Mouse (Mus musculus): ENCODE data around the gene Mpig6b. TPM values are rescaled to one million over a fixed set of nuclear protein-coding genes. Genes with fewer than 3 reads are reported as not detected.
A peak's percentile ranks its signal among the peaks of the same experiment; 100 is the strongest.

The Mpig6b gene
- polyA plus RNA-seq, 1 experiment from 2014 or later: 0.15 TPM

DNA sequence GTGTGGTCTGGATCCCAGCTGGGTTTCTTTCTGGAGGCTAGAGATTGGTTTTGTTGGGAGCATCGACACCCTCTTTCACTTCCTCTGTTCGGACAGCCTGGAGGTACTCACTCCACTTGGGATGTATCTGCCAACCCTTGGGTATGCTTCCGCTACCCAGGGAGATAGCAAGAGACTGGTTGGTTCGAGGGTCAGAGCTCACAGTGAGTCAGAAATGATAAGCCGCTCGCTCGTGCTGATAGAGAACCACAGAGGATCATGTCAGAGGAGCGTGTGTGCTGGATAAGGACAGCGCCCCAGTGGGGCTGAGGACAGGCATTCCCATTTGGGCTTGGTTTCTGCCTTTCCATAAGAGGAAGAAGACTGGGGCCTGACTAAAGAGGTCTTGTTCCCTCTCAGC, 13.8 kb upstream of the Mpig6b start:
- Histone ChIP-seq H3K9me3 (replicated peaks; ENCODE audit: control insufficient read depth, low read length, poor library complexity, severe bottlenecking) (no peaks in the 10 kb centered on the region), H3K9ac (ENCODE audit: low read depth, low read length) (peak overlapping the region; percentile 10; the same call in 1 of the 2 replicates), H3K36me3 (ENCODE audit: control insufficient read depth, insufficient read depth, low read length) (no peaks in the 10 kb centered on the region), H3K27ac (ENCODE audit: low read length) (no peak overlapping the region), H3K4me3 (ENCODE audit: low read depth, low read length) (no peak overlapping the region), H3K27me3 (ENCODE audit: control insufficient read depth, insufficient read depth, low read depth, low read length) (no peaks in the 10 kb centered on the region), H3K4me2 (ENCODE audit: low read length) (no peak overlapping the region), H3K4me1 (ENCODE audit: control insufficient read depth, insufficient read depth, low read length) (no peaks in the 10 kb centered on the region)
- 78% methylated on average over 9 of the region's 9 CpGs for WGBS
- no peak for ATAC-seq

DNA sequence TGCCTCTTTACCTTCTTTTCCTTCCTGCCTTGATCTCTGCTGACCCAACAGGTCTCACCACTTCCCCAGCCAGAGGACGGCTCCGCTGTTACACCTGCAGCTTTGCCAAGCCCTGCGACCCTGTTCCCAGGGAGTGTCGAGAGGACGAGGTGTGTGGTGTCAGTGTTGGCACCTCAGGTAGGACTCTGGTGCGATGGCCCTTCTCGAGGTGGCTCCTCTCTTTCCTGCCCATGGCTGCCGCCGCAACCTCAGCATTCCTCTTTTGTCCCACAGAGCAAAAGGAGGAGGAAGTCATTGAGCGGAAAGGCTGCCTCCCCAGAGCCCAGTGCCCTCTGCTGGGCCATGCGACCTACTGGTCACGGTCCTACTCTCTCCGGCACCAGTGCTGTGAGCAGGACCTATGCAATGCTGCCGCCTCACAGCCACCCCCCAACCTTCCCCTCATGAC, 11.8 kb upstream of the Mpig6b start, which contains the start of gene Ly6g6d:
Gene Ly6g6d, minus strand, starts transcription at position 280 of the 448 bp plus-strand sequence.
- Histone ChIP-seq H3K4me3 (ENCODE audit: low read depth, low read length) (peak within 1 kb of the TSS; percentile 26), H3K9ac (ENCODE audit: low read depth, low read length) (peak within 1 kb of the TSS; percentile 54; the same call in 1 of the 2 replicates), H3K27ac (ENCODE audit: low read length) (no peak within 1 kb of the TSS), H3K9me3 (replicated peaks; ENCODE audit: control insufficient read depth, low read length, poor library complexity, severe bottlenecking) (no peaks in the 10 kb centered on the region), H3K4me1 (ENCODE audit: control insufficient read depth, insufficient read depth, low read length) (no peaks in the 10 kb centered on the region), H3K27me3 (ENCODE audit: control insufficient read depth, insufficient read depth, low read depth, low read length) (no peaks in the 10 kb centered on the region), H3K36me3 (ENCODE audit: control insufficient read depth, insufficient read depth, low read length) (no peaks in the 10 kb centered on the region), H3K4me2 (ENCODE audit: low read length) (peak within 1 kb of the TSS; percentile 46)
- ATAC-seq: peak; percentile 36; the same call in 1 of the 2 replicates
- WGBS: 12% methylated on average over 14 of the region's 14 CpGs

DNA sequence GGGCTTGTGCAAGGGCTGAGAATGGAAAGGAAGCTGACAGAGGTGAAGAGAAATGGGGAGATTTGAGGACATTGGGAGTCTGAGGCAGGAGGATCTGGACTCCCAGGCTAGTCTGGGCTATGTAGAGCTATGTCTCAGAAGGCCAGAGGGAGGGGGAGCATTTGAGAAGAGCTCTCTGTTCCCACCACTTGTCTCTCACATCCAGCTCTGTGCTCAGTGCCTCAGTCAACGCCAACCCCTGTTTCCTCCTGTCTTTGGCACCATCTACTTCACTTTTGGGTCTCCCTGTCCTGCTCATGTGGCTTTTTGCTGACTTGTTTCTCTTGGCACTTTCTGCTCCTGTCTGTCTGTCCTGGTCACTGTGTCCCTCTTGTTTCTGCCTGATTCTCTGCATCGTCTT, 11.3 kb upstream of the Mpig6b start:
- WGBS: 30% methylated on average over 2 of the region's 2 CpGs
- peak overlapping the region; percentile 46 for H3K4me2 ChIP-seq (ENCODE audit: low read length)
- H3K4me1 ChIP-seq (ENCODE audit: control insufficient read depth, insufficient read depth, low read length): no peaks in the 10 kb centered on the region
- H3K4me3 ChIP-seq (ENCODE audit: low read depth, low read length): no peak overlapping the region
- ATAC-seq: no peak
- no peaks in the 10 kb centered on the region for H3K9me3 ChIP-seq (replicated peaks; ENCODE audit: control insufficient read depth, low read length, poor library complexity, severe bottlenecking)
- no peaks in the 10 kb centered on the region for H3K36me3 ChIP-seq (ENCODE audit: control insufficient read depth, insufficient read depth, low read length)
- H3K27ac ChIP-seq (ENCODE audit: low read length): no peak overlapping the region
- 0 out of 2 replicates have a peak overlapping the region, but pooled peaks have one; percentile 5 for H3K9ac ChIP-seq (ENCODE audit: low read depth, low read length)
- no peaks in the 10 kb centered on the region for H3K27me3 ChIP-seq (ENCODE audit: control insufficient read depth, insufficient read depth, low read depth, low read length)

DNA sequence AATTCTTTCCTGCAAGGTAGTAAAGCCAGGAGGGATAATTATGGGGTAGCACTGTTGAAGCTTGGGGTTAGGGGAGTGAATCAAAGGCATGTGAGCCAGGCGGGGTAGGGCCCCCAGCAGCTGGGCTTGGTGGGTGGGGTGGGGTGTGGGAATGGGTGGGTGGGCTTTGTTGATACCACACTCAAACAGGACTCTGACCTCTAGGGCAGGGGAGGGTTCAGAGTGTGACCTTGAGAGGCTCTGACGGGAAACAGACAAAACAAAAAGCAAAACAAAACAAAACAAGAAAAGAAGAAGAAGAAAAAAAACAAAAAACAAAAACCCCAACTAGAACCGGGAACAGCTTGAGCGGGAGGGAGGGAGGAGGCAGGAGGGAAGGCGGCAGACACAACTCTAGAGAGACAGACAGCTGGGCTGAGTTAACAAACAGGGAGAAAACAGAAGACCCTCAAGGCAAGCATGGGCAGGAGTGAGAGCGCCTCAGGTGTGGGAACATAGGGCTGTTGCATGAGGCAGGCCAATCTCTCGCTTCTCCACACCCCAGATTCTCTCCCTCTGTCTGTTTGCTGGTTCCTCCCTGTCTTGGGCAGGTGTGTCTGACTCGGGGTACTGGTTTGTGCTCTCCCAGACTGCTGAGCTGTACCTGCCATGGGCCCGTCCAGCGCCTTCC, 10.7 kb upstream of the Mpig6b start, which contains the start of gene Ly6g6e:
Gene Ly6g6e, plus strand, starts transcription at position 396 of the 670 bp plus-strand sequence.
- WGBS: 34% methylated on average over 10 of the region's 10 CpGs
- Histone ChIP-seq H3K4me1 (ENCODE audit: control insufficient read depth, insufficient read depth, low read length) (no peaks in the 10 kb centered on the region), H3K27ac (ENCODE audit: low read length) (no peak within 1 kb of the TSS), H3K9me3 (replicated peaks; ENCODE audit: control insufficient read depth, low read length, poor library complexity, severe bottlenecking) (no peaks in the 10 kb centered on the region), H3K27me3 (ENCODE audit: control insufficient read depth, insufficient read depth, low read depth, low read length) (no peaks in the 10 kb centered on the region), H3K36me3 (ENCODE audit: control insufficient read depth, insufficient read depth, low read length) (no peaks in the 10 kb centered on the region), H3K4me3 (ENCODE audit: low read depth, low read length) (peak within 1 kb of the TSS; percentile 26), H3K4me2 (ENCODE audit: low read length) (peak within 1 kb of the TSS; percentile 46), H3K9ac (ENCODE audit: low read depth, low read length) (peak within 1 kb of the TSS; percentile 54; the same call in 1 of the 2 replicates)
- no peak for ATAC-seq

DNA sequence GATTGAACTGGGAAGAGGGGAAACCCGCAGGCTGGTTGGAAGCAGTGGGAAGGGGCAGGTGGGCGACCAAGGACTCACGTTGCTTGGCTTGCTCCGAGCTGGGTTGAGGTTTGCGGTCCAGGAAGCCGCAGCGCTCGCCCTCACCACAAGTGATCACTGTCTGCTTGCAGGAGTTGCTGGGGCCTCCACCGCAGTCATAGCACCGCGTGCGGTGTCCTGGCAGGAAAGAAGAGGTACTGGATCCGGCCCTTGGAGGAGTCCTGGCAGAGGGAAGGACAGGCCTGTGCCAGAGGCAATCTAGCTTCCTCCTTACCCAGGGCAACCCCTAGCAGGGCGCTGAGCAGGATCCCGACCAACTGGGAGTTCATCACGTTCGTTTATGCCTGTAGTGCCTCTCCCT, 8.1 kb upstream of the Mpig6b start:
- Histone ChIP-seq H3K36me3 (ENCODE audit: control insufficient read depth, insufficient read depth, low read length) (no peaks in the 10 kb centered on the region), H3K9ac (ENCODE audit: low read depth, low read length) (no peak overlapping the region), H3K4me1 (ENCODE audit: control insufficient read depth, insufficient read depth, low read length) (no peaks in the 10 kb centered on the region), H3K4me3 (ENCODE audit: low read depth, low read length) (no peak overlapping the region), H3K27me3 (ENCODE audit: control insufficient read depth, insufficient read depth, low read depth, low read length) (no peaks in the 10 kb centered on the region), H3K4me2 (ENCODE audit: low read length) (no peak overlapping the region), H3K27ac (ENCODE audit: low read length) (no peak overlapping the region), H3K9me3 (replicated peaks; ENCODE audit: control insufficient read depth, low read length, poor library complexity, severe bottlenecking) (no peaks in the 10 kb centered on the region)
- ATAC-seq: no peak
- 53% methylated on average over 13 of the region's 17 CpGs for WGBS

DNA sequence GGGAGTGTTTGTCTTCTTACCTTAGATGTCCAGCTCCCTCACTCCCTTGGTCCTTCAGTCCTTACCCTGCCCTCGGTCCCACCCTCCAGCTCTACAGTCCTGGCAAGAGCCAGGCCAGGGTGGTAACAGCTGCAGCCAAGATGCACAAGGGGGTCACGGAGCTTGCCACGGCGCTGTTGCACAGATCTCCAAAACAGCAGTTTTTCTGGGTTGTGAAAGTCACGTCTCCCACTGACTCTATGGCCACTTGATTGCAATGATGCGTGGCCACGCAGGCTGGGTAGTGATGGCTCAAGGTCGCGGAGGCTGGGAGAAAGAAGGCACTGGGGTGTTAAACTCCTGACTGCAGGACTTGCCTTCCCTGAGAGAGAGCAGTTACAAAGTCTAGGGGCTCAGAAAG, 5.5 kb upstream of the Mpig6b start:
- WGBS: 82% methylated on average over 9 of the region's 9 CpGs
- Histone ChIP-seq H3K27me3 (ENCODE audit: control insufficient read depth, insufficient read depth, low read depth, low read length) (peaks cover 7% of the 10 kb centered on the region), H3K27ac (ENCODE audit: low read length) (no peak overlapping the region), H3K4me2 (ENCODE audit: low read length) (no peak overlapping the region), H3K4me3 (ENCODE audit: low read depth, low read length) (no peak overlapping the region), H3K4me1 (ENCODE audit: control insufficient read depth, insufficient read depth, low read length) (no peaks in the 10 kb centered on the region), H3K36me3 (ENCODE audit: control insufficient read depth, insufficient read depth, low read length) (no peaks in the 10 kb centered on the region), H3K9me3 (replicated peaks; ENCODE audit: control insufficient read depth, low read length, poor library complexity, severe bottlenecking) (no peaks in the 10 kb centered on the region), H3K9ac (ENCODE audit: low read depth, low read length) (no peak overlapping the region)
- no peak for ATAC-seq

DNA sequence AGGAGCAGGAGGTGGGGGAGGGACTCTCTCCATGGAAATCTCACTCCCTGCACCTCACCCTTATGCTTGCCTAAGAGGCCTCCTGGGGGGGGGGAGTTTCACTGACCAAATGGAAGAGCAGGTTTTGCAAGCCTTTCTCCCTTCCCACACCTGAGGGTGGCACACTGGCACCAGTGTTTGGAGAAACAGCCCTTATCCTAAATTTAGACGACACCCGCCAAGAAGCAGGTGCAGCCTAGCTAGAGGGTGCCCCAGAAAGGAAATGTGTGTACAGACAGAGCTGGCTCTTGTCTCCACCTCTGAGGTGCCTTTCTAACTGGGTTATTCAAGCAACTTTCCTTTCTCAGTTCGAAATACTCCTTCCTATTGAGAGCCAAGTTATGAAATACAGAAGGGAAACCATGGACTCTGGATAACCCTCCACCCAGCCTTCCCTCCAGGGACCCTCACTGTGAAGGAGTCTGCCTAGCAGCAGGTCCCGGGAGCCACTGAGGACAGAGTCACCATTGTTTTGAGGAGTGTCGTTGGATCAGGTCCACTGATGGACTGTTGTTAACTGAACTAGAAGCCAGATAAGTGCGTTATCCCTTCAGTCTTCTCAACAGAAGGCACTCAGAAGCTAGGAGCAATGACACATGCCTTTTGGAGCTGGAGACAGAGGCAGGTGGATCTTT, 4.7 kb upstream of the Mpig6b start:
- peaks cover 9% of the 10 kb centered on the region for H3K27me3 ChIP-seq (ENCODE audit: control insufficient read depth, insufficient read depth, low read depth, low read length)
- no peak overlapping the region for H3K4me2 ChIP-seq (ENCODE audit: low read length)
- WGBS: 67% methylated on average over 6 of the region's 6 CpGs
- ATAC-seq: no peak
- no peaks in the 10 kb centered on the region for H3K9me3 ChIP-seq (replicated peaks; ENCODE audit: control insufficient read depth, low read length, poor library complexity, severe bottlenecking)
- no peak overlapping the region for H3K27ac ChIP-seq (ENCODE audit: low read length)
- H3K4me1 ChIP-seq (ENCODE audit: control insufficient read depth, insufficient read depth, low read length): no peaks in the 10 kb centered on the region
- no peak overlapping the region for H3K4me3 ChIP-seq (ENCODE audit: low read depth, low read length)
- no peak overlapping the region for H3K9ac ChIP-seq (ENCODE audit: low read depth, low read length)
- no peaks in the 10 kb centered on the region for H3K36me3 ChIP-seq (ENCODE audit: control insufficient read depth, insufficient read depth, low read length)

DNA sequence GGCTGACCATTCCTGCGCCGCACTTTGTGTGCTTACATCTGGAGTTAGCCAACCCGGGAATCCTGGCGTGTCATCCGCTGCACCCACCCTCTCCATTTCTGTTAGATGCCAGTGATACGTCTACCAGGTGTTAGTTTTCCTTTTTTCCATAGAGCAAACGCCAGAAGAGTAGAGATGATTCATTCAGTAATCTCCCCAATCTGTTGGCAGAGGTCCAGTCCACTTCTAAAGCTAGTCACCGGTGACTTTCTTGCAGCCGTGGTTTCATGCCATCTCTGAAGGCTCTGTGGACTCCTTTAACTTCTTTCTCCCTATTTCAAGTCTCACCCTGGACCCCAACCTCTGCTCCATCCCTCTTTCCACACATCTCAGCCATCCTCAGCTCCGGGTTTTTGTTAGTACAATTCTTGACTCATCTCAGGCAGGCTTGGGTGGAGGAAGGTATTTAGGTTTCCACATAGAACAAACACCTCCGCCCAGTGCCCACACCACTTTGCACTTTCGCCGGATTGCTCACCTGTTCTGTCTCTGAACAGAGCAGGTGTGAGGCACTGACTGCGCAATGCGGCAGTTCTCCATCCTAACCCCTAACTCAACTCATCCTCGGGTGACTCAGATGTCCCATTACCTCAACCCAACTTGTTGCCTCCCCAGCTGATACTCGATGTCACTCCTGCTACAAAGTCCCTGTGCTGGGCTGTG, 2.4 kb upstream of the Mpig6b start:
- WGBS: 86% methylated on average over 17 of the region's 17 CpGs
- Histone ChIP-seq H3K9me3 (replicated peaks; ENCODE audit: control insufficient read depth, low read length, poor library complexity, severe bottlenecking) (no peaks in the 10 kb centered on the region), H3K27ac (ENCODE audit: low read length) (no peak overlapping the region), H3K4me1 (ENCODE audit: control insufficient read depth, insufficient read depth, low read length) (peaks cover 6% of the 10 kb centered on the region), H3K9ac (ENCODE audit: low read depth, low read length) (no peak overlapping the region), H3K4me2 (ENCODE audit: low read length) (no peak overlapping the region), H3K27me3 (ENCODE audit: control insufficient read depth, insufficient read depth, low read depth, low read length) (peaks cover 28% of the 10 kb centered on the region), H3K4me3 (ENCODE audit: low read depth, low read length) (no peak overlapping the region), H3K36me3 (ENCODE audit: control insufficient read depth, insufficient read depth, low read length) (no peaks in the 10 kb centered on the region)
- no peak for ATAC-seq
